Mouse (Mus musculus) thymus, adult 2 months (tissue): ENCODE measurements around the gene Prpsap1. TPM values are rescaled to one million over a fixed set of nuclear protein-coding genes. Genes with fewer than 3 reads are reported as not detected.

Source experiments
- DNase-seq: peaks from one replicate; pipeline ENCODE4 v3.0.0; 2021
- H3K27ac ChIP-seq: fragments of 200-500 bp; 2 replicates; pipeline ENCODE4 v1.5.1; 2012; ENCODE audit warnings: low read length, control low read depth; ENCODE audit not compliant: control insufficient read depth, insufficient read depth
- H3K27me3 ChIP-seq: fragments of 200-500 bp; 2 replicates; pipeline ENCODE4 v1.6.1; 2012; ENCODE audit warnings: mild to moderate bottlenecking, low read length, moderate library complexity, mixed read lengths; ENCODE audit not compliant: control insufficient read depth, insufficient read depth
- H3K36me3 ChIP-seq: fragments of 200-500 bp; 2 replicates; pipeline ENCODE4 v1.6.1; 2012; ENCODE audit warnings: mild to moderate bottlenecking, low read length, moderate library complexity; ENCODE audit not compliant: control insufficient read depth, insufficient read depth
- H3K4me1 ChIP-seq: fragments of 200-500 bp; replicated peaks from 2 replicates; pipeline ENCODE4 v1.6.1; 2012; ENCODE audit warnings: low read length; ENCODE audit not compliant: control insufficient read depth, insufficient read depth
- H3K4me3 ChIP-seq: fragments of 200-500 bp; 2 replicates; pipeline ENCODE4 v1.5.1; 2012; ENCODE audit warnings: mild to moderate bottlenecking, low read length, control low read depth, moderate library complexity; ENCODE audit not compliant: control insufficient read depth, insufficient read depth
- CTCF ChIP-seq: fragments of 200-500 bp; IDR thresholded peaks from 2 replicates; pipeline ENCODE4 v1.5.1; 2012; ENCODE audit warnings: mild to moderate bottlenecking, control low read depth, low read length, moderate library complexity, borderline replicate concordance; ENCODE audit not compliant: control insufficient read depth, poor library complexity, insufficient read depth; ENCODE audit errors: extremely low read depth
- POLR2A ChIP-seq: fragments of 200-500 bp; IDR thresholded peaks from 2 replicates; pipeline ENCODE4 v1.6.1; 2012; ENCODE audit warnings: mild to moderate bottlenecking, low read length, control low read depth, moderate library complexity; ENCODE audit not compliant: control insufficient read depth, poor library complexity, insufficient read depth; ENCODE audit errors: extremely low read depth
- WGBS: fragments of 180-500 bp; shearing (Covaris S2); methylation state at CpG from one replicate; pipeline ENCODE4 v1.1.7; 2018; 5-methylcytosine and 5-hydroxymethylcytosine counted together
- polyA plus RNA-seq: library from polyadenylated mRNA; depleted of rRNA; stranded (reverse); fragments of >200 nt; gene quantifications from 2 replicates; pipeline ENCODE4 v1.2.3, GENCODE M21; 2012; rRNA removed

The Prpsap1 gene
- 86.0 and 132 TPM in 2 replicates for polyA plus RNA-seq

DNA sequence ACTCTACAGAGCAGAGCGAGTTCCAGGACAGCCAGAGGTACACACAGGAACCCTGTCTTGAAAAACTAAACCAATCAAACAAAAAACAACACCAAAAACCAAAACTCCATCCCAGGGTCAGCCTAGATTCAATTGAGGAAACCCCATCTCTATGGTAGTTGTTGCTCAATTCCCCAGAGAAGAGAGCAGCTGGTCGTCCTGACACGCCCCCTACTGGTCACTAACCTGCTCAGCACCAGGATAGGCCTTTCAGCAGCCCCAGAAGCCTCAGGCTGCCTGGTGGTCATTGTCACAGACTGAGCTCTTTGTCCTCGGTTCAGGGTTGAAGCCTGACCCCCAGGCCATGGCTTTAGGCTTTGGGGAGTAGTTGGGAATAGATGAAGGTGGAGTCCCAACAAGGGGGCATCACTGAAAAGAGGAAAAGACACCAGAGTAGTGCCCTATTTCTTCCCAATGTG lies at the start of gene Prpsap1:
Prpsap1 (minus strand) TSS at position 408 of the 458 bp plus-strand sequence.
- no peak within 1 kb of the TSS for H3K27ac ChIP-seq
- WGBS = 25% methylated on average over 4 of the region's 4 CpGs

GRCm38 (mm10) chr11:116543110-116543509 lies 49.1 kb upstream of the Prpsap1 start:
- no peak for TF ChIP-seq POLR2A
- peak; percentile 24; the same call in 1 of the 2 replicates for TF ChIP-seq CTCF
- DNase-seq = peak; percentile 31
- 87% methylated on average over 4 of the region's 4 CpGs for WGBS
- Histone ChIP-seq H3K4me1 (no peaks in the 10 kb centered on the region), H3K4me3 (no peak overlapping the region), H3K27ac (no peak overlapping the region), H3K27me3 (no peaks in the 10 kb centered on the region), H3K36me3 (peaks cover 12% of the 10 kb centered on the region)

More for the DNA sequence above, at the start of gene Prpsap1:
- TF ChIP-seq CTCF = peak; percentile 76; the same call in 1 of the 2 replicates
- TF ChIP-seq POLR2A = no peak
- peak; percentile 56 for DNase-seq
- Histone ChIP-seq H3K4me3 (no peak within 1 kb of the TSS), H3K36me3 (no peaks in the 10 kb centered on the region), H3K27me3 (no peaks in the 10 kb centered on the region), H3K4me1 (peaks cover 11% of the 10 kb centered on the region)

DNA sequence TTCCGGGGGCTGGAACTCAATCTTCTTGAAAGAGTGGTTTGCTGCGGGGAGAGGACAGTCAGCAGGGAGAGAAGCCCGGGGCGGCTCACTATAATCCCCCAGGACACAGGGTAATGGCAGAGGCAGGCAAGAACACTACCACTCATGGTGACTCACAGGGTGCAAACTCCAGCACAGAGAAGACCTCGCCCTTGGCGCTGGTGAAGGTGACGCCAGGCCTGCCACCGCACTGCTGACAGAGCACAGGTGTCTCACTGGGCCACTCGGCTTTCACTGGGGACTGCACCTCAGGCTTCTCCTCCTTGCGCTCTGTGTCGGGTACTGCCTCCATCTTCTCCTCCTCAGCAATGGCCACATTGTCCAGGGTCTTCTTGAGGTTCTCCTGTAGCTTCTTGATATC lies 47.2 kb upstream of the Prpsap1 start:
- no peak for DNase-seq
- H3K27ac ChIP-seq = no peak overlapping the region
- no peak for TF ChIP-seq CTCF
- no peak for TF ChIP-seq POLR2A
- 96% methylated on average over 11 of the region's 11 CpGs for WGBS
- no peak overlapping the region for H3K4me3 ChIP-seq
- no peaks in the 10 kb centered on the region for H3K27me3 ChIP-seq
- no peaks in the 10 kb centered on the region for H3K4me1 ChIP-seq
- H3K36me3 ChIP-seq = peaks cover 12% of the 10 kb centered on the region

DNA sequence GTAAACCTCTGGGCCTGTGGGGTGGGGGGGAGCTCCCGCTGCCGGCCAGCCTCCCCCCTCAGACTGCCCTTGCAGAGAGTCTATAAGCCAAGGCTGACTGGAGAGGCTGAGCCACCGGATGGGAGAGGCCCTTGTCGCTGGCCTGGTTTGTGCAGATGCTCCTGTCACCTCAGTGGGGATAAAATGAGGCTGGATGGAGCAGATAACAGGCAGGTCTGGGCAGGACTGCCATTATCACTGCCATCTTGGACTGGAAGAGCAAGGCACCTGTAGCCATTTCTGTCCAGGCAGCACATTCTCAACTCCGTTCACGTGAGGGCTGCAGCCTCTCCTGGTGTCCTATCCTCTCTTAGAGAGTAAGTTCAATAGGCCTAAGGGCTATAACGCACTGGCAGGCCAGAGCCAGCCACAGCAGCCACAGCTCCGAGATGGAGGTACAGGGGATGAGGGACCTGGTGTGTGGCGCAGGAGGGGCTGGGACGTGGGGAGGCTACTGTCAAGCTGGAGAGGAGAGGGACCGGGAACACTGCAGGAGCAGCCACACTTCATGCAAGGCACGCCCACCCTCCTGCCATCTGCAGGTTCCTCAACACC lies 44.2 kb upstream of the Prpsap1 start:
- no peak for TF ChIP-seq POLR2A
- no peak for TF ChIP-seq CTCF
- peaks cover 4% of the 10 kb centered on the region; the same call in 1 of the 2 replicates for H3K27me3 ChIP-seq
- 0 out of 2 replicates have a peak, but pooled peaks cover 3% of the 10 kb centered on the region for H3K36me3 ChIP-seq
- DNase-seq = no peak
- 97% methylated on average over 12 of the region's 12 CpGs for WGBS
- no peak overlapping the region for H3K4me3 ChIP-seq
- H3K4me1 ChIP-seq = peaks cover 5% of the 10 kb centered on the region
- H3K27ac ChIP-seq = no peak overlapping the region

DNA sequence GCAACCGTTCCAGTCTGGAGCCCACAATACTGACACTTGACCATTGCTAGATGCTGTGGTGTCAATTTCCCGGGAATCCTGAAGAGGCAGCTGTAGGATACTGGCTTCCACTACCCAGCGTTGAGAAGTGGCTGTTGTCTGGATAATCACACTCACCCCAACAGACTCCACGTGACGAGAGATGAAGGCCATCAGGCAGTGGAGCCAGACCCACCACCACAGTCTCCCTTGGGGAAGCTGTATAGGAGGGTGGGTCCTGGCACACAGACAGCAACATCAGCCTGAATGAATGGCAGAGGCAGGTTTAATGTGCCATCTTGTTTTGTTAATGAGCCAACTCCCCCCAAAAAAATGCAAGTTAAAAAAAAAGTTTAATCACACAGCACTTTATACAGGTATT lies 43.4 kb upstream of the Prpsap1 start:
- Histone ChIP-seq H3K4me1 (peaks cover 13% of the 10 kb centered on the region), H3K27me3 (peaks cover 10% of the 10 kb centered on the region), H3K4me3 (no peak overlapping the region), H3K27ac (no peak overlapping the region), H3K36me3 (0 out of 2 replicates have a peak, but pooled peaks cover 3% of the 10 kb centered on the region)
- 96% methylated on average over 5 of the region's 5 CpGs for WGBS
- TF ChIP-seq CTCF = no peak
- no peak for TF ChIP-seq POLR2A
- DNase-seq = no peak

GRCm38 (mm10) chr11:116536685-116537084 lies 42.7 kb upstream of the Prpsap1 start:
- H3K27me3 ChIP-seq = peaks cover 15% of the 10 kb centered on the region
- 0 out of 2 replicates have a peak, but pooled peaks cover 3% of the 10 kb centered on the region for H3K36me3 ChIP-seq
- no peak for DNase-seq
- WGBS = 94% methylated on average over 7 of the region's 7 CpGs
- H3K4me3 ChIP-seq = no peak overlapping the region
- H3K27ac ChIP-seq = no peak overlapping the region
- TF ChIP-seq POLR2A = no peak
- TF ChIP-seq CTCF = no peak
- H3K4me1 ChIP-seq = peaks cover 15% of the 10 kb centered on the region

DNA sequence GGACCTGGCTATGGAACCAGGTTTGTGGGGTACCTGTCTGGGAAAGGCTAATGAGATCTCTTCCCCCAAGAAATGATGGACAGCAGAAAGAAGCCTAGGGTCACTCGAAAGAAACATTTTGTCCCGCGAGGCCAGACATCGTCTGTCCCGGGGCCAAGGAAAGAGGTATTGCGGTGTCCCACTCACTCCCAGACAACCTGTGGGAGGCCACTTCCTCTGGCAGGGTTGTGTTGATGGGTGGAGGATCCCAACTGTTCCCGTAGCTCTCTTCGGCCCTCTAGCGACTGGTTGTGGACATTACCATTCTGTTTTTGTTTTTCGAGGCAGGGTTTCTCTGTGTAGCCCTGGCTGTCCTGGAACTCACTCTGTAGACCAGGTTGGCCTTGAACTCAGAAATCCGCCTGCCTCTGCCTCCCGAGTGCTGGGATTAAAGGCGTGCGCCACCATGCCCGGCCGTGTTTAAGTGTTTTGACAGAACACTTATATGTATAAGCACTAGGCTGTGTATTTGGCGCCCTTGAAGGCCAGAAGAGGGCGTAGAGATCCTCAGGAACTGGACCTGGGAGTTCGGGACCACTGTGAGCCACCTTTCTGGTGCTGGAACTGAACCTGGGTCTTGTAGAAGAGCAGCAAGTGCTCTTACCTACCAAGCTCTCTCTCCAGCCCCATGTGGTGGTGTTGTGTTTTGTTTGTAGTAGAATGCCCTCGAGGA lies 40.3 kb upstream of the Prpsap1 start:
- 21% methylated on average over 20 of the region's 20 CpGs for WGBS
- Histone ChIP-seq H3K4me1 (peaks cover 15% of the 10 kb centered on the region), H3K27me3 (peaks cover 23% of the 10 kb centered on the region), H3K36me3 (0 out of 2 replicates have a peak, but pooled peaks cover 2% of the 10 kb centered on the region), H3K27ac (no peak overlapping the region), H3K4me3 (no peak overlapping the region)
- TF ChIP-seq CTCF (peak; percentile 41; the same call in 1 of the 2 replicates), POLR2A (no peak)
- DNase-seq = peak; percentile 60
